Mouse (Mus musculus): ENCODE measurements around the gene Sh3gl1.
"Not testable (repeated sequence)": the region's sequence is repeated elsewhere in the genome, so short reads cannot be mapped to it uniquely, and the experiment has no call there.

Gene Sh3gl1

DNA sequence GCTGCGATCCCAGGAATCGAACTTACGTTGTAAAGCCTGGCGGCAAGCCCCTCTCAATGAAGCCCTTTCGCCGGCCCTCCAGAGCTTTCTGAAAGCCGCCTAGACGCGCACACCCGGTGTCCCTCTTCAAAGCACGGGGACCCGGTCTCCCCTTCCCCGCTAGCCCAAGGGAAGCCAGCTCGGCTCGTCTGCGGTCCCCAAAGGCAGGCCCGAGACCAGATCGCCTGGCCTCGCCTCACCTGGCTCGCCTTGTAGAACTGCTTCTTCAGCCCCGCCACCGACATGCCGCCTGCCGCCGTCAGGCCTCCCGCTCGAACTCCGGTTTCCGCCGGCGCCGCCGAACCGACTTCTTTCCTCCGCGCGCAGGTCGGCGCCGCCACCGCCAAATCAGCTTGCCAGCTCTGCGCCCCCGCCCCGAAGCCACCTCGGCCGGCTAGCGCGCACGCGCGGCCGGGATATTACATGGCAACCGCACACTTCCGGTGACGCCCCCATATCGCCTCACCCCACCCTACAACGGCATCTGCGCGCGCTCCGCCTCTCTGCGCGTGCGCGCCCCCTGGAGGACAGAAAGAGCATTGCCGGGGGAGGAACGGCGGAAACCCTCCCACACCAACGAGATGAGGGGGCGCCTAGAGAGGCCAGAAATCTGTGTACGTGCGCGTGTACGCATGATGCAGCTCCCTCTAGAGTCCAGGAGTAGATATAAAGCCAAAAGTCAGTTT, at the start of gene Sh3gl1:
Sh3gl1 (minus strand) TSS at position 460 of the 725 bp plus-strand sequence.
- DNase-seq (ENCODE audit: low spot score in 2 of 2): peak; percentile 99 to 100

DNA sequence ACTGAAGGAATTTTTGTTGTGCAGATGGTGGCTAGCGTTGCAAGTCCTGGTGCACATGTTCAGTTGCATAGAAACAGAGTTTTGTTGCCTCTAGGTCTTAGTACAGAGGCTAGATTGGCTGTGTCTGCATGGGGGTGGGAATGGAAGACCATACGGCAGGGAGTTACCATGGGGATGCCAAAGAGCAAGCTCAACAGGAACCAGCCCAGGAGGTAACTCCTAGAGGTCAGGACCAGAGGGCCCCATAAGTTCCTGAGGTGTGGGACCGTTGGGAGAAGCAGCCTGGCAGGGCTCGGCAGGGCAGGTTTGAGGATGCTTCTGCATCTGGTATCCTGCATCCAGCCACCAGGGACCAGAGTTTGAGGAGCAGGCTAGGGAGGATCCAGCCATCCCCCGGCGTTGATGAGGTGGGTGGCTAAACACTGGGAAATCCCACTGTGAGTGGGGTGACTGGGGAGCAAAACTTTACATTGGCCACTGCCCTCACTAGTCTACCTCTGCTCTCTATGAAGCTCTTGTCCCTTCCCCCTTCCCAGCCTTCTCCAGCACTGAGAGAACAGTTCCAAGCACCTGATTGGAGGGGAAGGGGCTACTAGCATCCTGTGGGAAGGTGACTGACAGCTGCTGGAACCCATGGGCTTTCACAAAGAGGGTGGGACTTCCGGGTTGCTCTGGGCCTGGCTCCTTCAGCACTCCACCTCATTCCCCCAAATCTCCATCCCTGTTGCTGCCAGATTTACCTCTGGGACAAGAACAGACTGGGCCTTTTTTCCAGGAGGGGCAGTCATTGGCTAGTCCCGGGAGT, 44.5 kb upstream of the Sh3gl1 start:
- DNase-seq (ENCODE audit: low spot score in 2 of 2): no peak

DNA sequence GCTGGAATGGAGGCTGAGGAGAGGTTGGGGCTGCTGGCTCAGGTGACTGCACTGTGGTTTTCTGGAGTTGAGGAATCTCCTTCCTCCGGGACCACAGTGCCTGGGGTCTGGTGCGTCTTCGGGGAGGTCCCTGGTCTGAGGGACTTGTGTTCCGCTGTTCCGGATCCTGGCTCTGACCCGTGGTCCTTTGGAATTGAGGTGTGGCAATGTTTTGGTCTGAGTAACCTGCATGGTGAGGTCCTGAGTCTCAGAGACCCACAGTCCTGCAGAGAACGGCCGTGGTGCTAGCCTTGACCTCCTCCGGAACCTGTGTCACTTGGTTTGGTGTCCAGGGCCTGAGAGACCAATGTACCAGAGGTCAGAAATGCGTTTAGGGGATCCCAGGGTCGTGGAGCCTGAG, 43.5 kb upstream of the Sh3gl1 start:
- peak; percentile 28 to 76 for DNase-seq (ENCODE audit: low spot score in 2 of 2)

DNA sequence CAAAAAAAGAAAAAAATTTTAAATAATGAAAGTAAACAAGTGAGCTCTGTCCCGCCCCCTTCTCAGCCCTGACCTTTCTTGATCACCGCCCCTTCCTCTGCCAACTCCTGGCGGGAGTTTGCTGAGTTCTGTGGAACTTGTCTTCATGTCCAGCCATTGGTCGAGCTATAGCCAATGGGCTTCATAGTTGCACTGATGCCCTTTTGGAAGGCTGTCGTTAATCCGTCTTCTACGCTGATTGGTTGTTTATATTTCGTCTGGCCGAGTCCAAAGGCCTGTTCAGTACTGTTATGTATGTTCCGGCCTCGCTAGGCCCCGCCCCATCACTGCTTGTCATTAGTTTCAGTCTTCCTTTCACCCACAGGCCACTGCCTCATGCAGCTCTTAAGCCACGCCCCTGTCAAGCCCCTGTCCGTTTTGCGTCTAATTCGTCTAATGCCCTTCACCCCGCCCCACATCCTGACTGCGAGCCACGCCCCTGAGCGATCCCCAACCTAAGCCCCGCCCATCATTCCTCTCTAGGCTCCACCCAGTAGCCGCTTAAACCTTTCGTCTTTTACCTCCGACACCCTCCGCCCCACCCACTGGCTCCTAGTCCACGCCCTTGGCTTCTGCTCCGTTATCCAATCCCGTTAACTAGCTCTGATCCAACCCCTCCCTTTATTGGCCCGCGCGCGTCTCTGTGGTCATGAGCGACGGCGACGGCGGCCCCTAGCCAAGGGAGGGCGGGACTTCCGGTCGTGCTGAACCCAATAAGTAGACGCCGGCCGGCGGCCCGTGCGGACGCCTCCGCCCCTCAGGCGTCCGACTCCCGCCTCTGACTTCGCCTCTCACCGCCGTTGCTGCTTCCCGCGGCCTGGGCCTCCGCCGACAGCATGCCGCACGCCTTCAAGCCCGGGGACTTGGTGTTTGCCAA, 42.7 kb upstream of the Sh3gl1 start, which contains the start of gene Hdgfl2:
Hdgfl2 (plus strand) TSS at position 755 of the 916 bp plus-strand sequence.
- DNase-seq (ENCODE audit: low spot score in 2 of 2): peak; percentile 99 to 100

DNA sequence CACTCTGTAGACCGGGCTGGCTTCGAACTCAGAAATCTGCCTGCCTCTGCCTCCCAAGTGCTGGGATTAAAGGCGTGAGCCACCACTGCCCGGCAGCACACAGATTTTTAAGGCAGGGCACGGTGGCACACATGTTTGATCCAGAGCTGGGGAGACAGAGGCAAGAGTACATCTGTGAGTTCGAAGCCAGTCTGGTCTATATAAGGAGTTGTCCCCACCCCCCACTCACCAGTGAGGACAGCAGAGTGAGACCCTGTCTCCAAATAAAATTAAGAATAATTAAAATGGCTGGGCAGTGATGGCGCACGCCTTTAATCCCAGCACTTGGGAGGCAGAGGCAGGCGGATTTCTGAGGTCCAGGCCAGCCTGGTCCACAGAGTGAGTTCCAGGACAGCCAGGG, 41.9 kb upstream of the Sh3gl1 start:
- not testable (repeated sequence) for DNase-seq (ENCODE audit: low spot score in 2 of 2)

DNA sequence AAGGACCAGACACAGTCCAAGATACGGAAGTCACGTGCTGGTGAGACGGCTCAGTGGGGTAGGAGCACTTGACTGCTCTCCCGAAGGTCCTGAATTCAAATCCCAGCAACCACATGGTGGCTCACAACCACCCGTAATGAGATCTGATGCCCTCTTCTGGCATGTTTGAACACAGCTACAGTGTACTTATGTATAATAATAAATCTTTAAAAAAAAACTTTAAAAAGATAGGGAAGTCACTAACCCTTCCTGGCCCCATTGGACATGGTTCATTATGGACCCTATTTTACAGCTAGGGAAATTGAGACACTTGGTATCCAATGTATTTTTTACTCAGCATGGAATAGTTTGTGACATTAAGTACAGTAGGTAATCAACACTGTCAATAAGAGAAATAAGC, 41.1 kb upstream of the Sh3gl1 start:
- DNase-seq (ENCODE audit: low spot score in 2 of 2): no peak

DNA sequence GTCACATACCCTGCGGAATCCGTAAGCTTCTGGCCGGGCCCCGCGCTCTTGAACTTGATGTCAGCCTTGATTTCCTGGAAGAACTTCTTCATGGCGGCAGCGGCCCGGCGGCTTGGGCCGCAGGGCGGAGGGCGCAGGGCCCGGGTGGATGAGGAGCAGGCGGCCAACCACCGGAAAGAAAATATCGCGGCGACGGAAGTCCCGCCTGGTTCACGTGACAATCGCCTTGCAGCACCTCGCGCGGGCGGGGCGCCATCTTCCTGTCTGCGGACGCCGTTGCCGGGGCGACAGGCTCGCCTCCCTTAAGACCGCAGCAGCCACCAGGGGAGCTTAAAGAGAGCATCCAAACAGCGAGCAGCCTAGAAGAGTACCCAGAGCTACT, 38.4 kb upstream of the Sh3gl1 start, which contains the start of gene Ubxn6:
Ubxn6 (minus strand) TSS at position 202 of the 382 bp plus-strand sequence.
- peak; percentile 94 to 97 for DNase-seq (ENCODE audit: low spot score in 2 of 2)

DNA sequence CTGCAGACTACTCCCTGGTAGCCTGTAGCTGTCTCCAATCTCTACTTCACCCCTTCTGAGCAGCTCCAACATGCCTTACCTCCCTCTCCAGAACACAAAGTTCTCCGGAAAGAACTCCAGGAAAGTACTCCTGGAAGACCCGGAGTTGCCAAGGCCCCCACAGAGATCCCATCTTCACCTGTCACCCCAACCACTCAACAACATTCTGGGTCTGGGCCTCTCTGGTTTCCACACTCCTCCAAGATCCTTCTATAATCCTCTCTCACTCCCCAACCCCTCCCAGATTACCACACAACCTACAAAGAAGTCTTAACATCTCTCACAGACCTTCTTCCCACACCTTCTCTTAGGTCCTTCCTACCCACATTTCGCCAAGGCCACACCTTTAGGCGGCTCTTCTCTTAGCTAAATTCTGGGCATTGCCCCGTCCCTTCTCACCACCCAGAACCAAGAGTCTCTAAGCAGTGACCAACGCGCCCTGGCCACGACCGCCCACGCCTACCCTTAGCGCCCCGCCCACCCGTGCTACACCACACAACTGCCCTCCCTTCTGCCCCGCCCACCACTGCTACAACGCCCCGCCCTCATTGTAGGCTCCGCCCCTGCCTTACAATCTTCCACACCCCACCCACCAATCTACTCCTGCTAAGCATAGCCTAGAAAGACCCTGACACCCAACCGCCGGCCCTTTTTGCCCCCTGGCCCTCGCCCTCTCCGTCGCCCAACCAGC, 37.8 kb upstream of the Sh3gl1 start:
- peak; percentile 87 to 93 for DNase-seq (ENCODE audit: low spot score in 2 of 2)

DNA sequence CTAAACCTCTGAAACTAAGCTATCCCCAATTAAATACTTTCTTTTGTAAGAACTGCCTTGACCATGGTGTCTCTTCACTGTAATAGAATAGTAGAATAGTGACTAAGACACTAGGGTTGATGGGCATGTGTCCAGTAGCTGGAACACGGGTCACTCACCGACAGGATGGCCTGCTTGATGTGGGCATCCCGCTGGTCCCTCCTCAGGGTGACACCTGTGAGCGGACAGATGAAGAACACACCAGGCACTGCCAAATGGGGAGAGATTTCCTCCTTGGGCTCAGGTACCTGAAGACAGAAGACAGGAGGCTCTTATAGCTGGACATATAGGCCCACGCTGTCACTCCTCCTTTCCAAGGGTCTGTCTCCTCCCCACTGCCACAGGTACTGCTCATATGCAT, 35.8 kb upstream of the Sh3gl1 start:
- no peak for DNase-seq (ENCODE audit: low spot score in 2 of 2)

DNA sequence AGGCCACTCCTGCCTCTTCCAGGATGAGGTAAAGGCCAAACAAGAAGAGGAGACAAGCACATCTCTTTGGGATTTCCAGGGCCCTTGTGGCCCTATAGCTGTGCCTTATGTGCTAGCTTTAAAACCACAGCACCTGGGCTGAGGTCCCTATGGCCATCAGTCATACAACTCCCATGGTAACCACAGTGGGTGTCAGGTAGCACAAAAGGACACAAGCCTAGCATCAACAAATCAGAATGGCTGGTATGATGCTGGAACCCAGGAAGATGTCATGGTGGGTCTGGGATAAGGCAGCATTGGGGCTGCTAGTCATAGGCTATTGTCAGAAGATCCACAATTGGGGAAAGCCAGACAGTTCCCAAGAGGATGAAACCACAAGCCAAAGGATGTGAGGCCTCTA, 34.7 kb upstream of the Sh3gl1 start:
- no peak for DNase-seq (ENCODE audit: low spot score in 2 of 2)

DNA sequence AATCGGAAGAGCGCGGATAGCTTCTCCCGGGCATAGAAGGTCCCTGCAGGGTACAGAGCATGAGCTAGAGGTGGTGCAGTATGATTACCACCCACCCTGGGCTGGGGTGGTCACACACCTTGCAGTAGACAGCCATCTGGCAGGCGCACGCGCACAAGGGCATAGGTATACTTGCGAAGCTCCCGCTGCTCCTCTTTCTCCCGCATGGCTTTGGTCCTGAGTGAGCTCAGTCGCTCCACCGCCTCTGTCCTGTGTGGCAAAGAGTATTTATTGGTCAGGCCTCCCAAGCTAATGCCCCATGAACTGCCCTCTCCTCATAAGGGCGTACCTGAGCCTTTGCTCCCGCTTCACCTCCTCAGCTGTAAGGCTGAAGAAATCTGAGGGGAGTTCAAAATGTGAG, 32.6 kb upstream of the Sh3gl1 start:
- DNase-seq (ENCODE audit: low spot score in 2 of 2): no peak

DNA sequence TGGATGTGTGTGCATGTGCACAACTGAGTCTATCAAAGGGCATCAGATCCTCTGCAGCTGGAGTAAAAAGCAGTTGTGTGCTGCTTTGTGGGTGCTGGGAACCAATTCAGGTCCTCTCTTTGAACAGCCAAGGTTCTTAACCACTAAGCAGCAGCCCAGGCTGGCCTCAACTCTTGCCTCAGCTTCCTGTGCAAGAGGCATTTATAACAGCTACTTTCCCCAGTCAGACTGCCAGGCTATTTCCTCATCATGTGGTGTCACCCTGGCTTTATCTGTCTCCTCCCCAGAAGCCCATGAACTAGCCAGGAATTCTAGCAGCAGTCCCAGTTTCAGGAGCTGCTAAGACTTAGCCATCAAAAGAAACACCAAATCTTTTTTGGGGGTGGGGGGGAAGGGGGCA, 30.0 kb upstream of the Sh3gl1 start:
- no peak for DNase-seq (ENCODE audit: low spot score in 2 of 2)

DNA sequence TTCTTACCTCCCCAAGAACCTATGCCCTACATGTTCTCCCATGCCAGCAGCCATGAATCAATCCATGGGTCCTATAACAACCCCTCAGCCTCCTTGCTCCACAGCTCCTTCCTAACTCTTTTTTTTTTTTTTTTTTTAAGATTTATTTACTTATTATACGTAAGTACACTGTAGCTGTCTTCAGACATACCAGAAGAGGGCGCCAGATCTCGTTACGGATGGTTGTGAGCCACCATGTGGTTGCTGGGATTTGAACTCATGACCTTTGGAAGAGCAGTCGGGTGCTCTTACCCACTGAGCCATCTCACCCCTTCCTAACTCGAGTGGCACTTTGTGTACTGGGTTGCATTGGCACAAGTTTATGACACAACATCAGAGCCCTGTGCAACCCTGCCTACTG, 29.3 kb upstream of the Sh3gl1 start:
- DNase-seq (ENCODE audit: low spot score in 2 of 2): not testable (repeated sequence)

DNA sequence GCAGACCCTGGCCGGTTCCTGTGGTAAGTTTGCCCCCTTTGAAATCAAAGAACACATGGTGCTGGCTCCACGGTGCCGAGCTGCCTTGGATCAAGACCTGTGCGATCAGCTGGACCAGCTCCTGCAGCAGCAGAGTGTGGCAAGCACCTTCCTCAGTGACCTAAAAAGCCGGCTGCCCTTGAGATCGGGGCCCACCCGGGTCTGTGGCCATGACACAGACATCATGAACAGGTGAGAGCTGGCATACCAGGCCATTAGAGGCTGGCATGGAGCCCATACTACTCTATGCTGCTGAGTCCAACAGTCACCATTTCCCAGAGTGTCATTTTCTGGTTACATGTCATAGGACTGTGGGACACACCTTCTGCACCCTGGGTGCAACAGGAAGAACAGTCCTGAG, 25.6 kb upstream of the Sh3gl1 start:
- DNase-seq (ENCODE audit: low spot score in 2 of 2): no peak

DNA sequence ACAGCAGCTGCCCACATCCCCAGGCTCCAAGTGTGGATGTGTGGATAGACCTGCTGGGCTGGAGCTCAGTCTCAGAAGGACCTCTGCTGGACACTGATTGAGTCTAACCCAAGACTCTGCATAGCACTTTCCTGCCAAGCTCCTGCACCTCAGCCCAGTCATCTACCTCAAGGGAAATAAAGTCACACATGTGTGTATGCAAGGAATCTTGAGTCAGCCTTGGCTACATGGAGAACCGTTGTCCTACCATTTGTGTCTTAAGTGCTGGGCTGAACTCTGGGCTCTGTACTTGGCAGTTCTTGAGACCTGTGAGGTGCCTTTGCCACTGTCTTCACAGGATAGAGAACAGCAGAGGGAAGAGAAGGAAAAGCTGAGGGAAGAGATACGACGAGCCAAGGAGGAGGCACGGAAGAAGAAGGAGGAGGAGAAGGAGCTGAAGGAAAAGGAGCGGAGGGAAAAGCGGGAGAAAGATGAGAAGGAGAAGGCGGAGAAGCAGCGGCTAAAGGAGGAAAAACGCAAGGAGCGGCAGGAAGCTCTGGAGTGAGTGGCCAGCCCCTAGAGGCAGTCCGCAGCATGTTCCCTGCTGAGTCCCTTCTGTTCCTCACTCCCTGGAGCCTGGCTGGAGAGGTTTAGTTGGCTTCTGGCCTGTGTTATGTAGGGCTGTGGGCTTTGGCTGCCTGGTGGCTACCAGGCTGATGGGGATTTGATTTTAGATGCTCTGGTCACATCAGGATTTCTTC, 21.1 kb upstream of the Sh3gl1 start:
- DNase-seq (ENCODE audit: low spot score in 2 of 2): no peak

DNA sequence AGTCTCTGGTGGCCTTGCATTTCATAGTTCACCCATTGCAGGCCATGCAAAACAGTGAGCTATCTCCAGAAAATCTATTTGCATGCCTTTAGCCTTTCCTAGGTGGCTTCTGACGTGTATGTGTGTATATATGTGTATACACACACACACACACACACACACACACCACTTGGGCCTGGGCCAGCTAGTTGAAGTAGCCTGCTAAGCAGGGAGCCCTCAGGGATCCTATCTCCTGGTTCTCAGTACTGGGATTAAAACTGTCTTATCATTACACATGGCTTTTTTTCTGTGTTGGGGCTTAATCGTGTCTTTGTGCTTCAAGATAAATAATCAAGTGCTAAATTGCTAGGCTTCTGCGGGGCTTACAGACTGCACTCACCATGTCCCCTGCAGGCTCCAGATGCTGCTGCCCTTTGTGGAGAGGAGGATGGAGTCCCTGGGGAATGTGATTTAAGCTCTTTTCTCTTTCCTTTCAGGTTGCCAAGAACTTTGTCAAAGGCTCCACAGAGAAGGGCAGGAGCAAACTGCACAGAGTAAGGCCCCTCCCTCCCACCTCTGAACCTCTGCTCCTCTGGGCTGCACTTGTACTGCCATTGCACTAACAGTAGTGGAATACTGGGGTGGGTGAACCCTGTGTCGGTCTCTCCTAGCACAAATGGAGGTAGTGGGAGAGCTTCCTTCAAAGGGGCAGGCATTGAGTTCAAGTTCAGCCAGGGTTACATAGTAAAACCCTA, 19.7 kb upstream of the Sh3gl1 start:
- no peak for DNase-seq (ENCODE audit: low spot score in 2 of 2)

DNA sequence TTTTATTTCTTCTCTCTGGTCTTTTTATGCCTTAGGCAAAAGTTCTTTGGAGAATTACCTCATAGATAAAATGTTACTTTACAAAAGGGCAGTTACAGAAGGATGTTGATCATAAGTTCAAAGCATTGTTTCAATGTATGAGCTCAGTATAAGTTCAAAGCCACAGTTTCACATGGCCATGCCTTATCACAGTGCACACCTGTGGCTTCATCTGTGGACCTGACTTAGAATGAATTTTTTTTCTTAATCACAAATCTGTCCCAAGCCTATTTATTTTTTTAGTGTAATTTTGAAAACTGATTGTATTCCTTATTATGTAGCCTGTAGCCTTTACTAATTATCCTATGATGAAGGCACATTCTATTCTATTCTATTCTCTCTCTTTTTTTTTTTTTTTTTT, 18.5 kb upstream of the Sh3gl1 start:
- no peak for DNase-seq (ENCODE audit: low spot score in 2 of 2)

DNA sequence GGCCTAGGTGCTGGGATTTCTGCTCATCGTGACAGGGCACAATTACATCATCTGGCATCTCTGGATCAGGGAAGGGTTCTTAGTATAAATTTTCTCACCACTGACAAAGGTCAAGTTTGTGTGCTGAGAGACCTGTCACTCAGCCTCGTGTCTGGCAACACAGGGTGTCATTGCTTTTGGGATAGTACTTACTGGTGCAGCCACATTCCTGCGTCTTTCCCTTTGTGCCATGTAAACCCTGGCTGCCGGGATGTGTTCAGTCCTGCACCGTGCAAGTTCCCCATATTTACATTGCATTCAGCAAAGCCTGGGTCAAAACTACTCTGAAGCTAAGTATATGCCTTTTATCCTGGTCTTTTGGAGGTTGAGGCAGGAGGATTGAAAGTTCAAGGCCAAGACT, 14.9 kb upstream of the Sh3gl1 start:
- DNase-seq (ENCODE audit: low spot score in 2 of 2): no peak

DNA sequence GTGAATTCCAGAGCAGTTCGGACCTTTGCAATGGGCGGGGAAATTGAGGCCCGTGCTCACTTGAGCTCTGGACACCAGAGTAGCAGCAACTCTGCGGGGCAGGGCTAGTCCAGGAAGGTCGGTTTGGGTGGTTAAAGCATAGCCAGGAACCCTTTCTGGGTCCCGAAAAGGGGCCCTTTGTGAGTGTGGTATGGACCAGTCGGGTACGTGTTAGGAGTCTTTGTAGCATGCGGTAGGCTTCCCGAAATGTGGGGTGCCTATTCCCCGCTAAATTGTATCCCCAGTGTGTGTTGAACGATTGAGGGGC, 4.4 kb upstream of the Sh3gl1 start:
- DNase-seq (ENCODE audit: low spot score in 2 of 2): peak in 1 of 2 experiments; percentile 20
